Mouse (Mus musculus): ENCODE measurements around the gene Kctd6.

The Kctd6 gene

DNA sequence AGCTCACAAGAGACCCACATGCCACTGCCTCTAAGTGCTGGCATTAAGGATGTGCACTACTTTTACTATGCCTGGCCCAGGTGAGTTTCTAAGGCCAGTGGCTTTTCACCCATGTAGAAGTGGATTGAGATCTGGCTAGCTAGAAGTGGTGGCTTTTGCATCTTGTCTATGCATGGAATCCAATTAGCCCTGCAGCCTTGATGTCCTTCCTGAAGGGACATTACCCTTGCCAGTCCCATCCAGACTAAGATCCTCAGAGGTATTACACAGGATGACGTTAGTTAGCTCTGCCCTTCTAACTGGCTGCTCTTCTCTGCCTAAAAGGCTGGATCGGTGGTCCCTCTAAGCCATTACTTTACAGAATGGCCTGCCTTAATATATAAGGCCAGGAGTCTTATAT lies 944 bp upstream of the Kctd6 start:
- no peak for DNase-seq (ENCODE audit: extremely low read depth, insufficient read length, low spot score)

DNA sequence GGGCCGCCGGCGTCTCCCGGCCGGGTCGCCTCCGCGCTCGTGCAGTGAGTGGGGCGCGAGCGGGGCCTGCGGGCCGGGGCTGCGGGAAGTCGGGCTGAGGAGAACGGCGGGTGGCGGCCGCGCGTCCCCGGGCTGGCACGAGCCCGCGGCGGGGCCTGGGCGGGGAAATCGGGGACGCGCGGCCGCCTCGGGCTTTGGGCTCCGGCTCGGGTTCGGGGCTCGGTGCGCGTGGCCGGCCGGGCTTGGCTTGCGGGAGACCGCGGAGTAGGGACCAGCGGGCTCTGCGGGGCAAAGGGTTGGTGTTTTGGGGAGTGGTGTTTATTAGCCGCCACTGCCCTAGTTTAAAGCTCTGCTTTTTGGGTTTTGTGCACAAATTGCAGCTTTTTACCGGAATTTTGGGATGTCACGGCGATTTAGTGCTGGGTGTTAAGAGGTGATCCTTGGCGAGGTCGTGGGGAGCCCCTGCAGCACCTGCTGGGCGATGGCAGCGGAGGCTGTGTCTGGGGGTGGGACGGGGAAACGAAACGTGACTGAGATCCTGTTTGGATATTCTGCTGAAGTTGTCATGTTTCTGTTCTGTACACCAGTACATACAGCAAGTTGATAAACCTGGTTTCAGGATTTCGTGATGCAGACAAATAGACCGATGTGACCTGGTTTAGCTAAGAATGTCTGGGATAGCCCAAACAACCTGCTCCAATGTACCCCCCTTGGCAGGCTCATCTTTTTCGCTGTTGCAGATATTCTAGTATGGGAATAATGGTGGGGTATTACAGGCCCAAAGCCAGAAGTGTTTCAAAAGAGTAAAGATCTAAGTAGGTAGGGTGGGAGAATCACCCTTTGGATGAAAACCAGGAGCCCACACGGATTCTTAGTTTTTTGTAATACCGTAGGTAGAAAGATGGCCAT lies 613 bp downstream of the Kctd6 start:
- peak; percentile 64 for DNase-seq (ENCODE audit: extremely low read depth, insufficient read length, low spot score)

- peak; percentile 51 for DNase-seq (ENCODE audit: extremely low read depth, insufficient read length, low spot score)
Measured at GRCm38 (mm10) chr14:8215208-8215778, 1.4 kb downstream of the Kctd6 start.

DNA sequence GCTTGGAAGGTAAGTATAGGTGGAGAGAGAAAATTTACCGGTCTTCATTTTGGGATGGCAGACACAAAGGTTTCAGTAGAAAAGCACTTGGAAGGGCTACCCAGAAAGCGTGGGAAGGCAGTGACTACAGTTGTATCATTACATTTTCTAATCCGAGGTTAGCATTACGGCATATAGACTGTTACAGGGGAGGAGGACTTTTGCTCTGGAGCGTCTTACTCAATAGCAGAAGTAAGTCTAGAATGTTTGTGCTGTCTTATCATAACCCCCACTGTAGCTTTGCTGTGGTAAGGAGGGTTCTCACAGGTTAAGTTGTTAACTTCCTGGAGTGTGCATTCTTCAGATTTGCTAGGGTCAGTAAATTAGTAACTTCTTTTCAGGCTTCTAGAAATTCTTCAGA lies 2.2 kb downstream of the Kctd6 start:
- no peak for DNase-seq (ENCODE audit: extremely low read depth, insufficient read length, low spot score)

- DNase-seq (ENCODE audit: extremely low read depth, insufficient read length, low spot score), result no peak
Measured at GRCm38 (mm10) chr14:8218238-8218637, 4.3 kb downstream of the Kctd6 start.

GRCm38 (mm10) chr14:8218730-8219380 lies 4.9 kb downstream of the Kctd6 start:
- no peak for DNase-seq (ENCODE audit: extremely low read depth, insufficient read length, low spot score)

DNA sequence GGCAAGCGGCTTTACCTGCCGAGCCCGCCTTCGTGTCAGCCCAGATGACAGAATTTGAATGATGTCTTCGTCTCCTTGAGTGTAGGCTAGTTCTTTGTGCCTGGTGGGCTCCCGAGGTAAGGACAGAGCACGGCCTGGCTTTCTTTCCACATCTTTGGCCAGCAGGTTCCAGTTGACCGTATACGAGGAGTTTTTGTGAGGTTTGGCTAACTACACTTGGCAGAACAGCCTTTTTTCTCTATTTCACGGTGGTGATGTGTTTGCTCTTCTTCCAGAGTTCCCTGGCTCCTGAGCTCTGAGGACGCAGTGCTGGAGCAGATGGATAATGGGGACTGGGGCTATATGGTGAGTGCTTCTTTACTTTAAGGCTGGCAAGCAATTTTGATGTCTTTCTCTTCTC lies 5.9 kb downstream of the Kctd6 start:
- no peak for DNase-seq (ENCODE audit: extremely low read depth, insufficient read length, low spot score)

GRCm38 (mm10) chr14:8220306-8220705 lies 6.4 kb downstream of the Kctd6 start:
- DNase-seq (ENCODE audit: extremely low read depth, insufficient read length, low spot score), result no peak

DNA sequence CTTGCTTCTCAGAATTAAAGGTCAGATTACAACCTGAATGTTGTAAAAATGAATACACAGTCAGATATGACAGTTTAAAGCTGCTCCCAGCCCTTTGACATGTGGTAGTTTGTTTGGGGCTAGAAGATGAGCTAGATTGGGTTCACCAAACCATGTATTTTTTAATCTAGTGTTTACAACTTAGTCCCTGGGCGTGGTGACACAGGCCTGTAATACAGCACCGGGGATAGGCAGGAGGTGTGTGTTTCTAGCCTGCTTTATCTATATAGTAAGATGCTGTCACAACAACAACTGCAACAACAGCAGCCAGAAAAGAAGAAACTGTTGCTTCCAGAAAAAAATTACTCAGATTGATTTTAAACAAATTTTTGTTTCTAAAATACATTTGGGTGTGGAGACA lies 7.0 kb downstream of the Kctd6 start:
- no peak for DNase-seq (ENCODE audit: extremely low read depth, insufficient read length, low spot score)

DNA sequence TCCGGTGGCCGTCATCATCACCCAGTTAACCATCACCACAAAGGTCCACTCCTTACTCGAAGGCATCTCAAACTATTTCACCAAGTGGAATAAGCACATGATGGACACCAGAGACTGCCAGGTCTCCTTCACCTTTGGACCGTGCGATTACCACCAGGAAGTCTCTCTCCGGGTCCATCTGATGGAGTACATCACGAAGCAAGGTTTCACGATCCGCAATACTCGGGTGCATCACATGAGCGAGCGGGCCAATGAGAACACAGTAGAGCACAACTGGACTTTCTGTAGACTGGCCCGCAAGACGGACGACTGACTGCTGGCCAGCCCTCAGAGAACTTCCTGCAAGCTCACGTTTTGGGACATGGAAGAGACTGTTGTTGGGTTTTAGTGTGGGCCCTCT lies 8.6 kb downstream of the Kctd6 start:
- DNase-seq (ENCODE audit: extremely low read depth, insufficient read length, low spot score), result no peak

DNA sequence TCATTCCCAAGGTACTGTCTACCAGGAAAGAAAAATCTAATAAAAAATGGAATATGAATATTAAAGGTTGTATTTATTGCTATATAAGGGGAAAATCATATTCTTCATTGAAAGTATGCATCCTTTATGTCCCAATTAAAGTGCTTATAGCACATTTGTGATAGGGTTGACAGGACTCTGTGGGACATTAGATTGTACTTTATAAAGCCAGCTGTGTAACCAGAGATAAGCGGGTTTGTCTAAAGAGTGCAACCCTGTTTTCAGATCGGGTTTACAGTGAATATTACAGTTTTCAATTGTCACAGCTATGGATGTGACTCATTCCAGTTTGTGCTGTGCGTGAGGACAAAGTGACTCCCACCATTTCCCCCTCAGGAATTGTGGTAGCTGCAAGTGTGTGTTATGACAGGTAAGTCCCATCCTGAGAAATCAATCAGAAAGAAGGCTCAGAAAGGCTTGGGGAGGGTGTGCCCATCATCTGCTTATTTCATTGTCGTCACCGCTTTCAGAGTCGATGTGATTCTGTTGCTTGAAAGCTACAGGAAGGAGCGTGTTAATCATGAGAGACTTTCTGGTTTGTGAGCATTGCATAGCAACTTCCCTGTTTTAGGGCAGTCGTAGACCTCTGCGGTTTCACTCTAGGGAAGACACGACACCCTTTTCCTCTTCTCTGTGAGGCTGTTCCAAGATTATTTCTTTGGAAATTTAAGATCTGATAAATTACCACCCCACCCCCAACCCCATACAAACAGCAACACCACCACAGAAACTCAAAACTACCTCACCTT lies 9.8 kb downstream of the Kctd6 start:
- DNase-seq (ENCODE audit: extremely low read depth, insufficient read length, low spot score), result no peak

DNA sequence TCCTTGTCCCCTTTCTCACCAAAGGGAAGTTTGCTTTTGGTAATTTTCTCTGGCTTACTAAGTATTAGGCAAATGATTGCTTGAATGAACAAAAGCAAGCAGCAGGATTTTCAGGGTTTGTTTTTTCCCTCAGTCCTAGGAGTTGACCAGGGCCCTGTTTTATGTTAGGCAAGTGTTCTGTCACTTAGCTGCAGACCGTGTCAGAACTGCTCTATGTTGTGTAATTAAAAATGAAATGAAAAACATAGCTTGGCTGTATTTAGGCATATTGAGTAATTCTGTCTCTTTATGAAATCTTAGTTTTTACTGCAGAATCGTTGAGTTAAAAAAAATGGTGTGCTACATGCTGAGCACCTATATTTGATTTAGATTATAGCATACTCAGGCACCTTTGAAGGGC lies 10.9 kb downstream of the Kctd6 start:
- no peak for DNase-seq (ENCODE audit: extremely low read depth, insufficient read length, low spot score)

DNA sequence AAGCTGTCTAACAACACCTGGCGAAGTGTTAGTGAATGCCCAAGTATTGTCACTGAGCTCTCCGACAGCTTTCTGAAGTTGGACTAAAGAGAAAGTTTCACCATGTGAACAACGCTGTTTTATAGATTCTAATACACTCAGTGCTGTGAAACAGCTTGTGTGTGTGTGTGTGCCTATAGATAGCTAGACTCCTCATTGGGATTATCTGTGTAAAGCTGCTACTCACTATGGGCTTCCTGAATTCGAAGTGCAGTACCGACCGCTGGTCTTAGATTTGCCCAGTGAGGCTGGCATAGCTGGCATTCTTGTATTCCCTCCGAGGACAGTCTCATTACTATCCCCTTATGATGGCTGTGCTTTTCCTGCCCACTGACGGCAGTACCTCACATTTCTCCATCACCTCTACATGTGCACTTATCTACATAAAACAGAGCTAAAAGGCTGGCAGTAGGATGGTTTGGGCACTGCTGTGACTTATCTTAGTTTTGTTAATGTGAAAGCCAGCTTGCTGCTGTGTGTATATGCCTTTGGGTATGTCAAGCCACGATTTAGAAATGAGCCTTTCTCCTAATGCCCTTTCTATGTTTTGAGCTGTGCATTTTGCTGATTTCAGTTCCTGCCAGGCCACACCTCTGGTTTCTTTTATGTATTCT lies 15.6 kb downstream of the Kctd6 start:
- DNase-seq (ENCODE audit: extremely low read depth, insufficient read length, low spot score), result no peak

DNA sequence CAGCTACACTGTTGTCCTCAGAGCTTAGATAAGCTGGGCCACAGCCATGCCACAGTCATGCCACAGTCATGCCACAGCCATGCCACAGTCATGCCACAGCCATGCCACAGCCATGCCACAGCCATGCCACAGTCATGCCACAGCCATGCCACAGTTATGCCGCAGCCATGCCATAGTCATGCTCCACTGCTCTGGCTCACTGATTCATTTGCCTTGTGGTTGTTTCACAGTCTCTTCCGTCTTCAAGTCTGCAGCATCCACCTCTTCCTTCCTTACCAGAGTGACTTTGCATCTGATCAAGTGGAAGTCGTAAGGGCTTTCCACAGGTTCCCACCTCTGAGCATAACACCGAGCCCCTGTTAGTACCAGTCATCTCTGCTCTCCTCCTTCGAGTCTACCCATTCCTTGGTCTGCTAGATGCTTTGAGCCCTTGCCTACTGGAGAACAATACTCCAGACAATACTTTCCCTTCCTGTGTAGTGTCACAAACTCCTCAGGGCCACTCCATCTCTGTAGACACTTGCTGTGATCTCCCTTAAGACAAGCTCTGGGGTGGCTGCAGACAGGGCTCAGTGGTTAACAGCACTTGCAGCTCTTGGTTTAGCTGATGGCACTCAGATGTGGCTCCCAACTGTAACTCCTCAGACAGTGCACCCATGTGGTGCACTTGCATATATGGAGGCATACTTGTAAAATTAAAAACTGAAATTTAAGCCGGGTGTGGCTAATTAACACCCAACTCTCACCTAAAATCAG lies 18.4 kb downstream of the Kctd6 start:
- DNase-seq (ENCODE audit: extremely low read depth, insufficient read length, low spot score), result peak; percentile 53

GRCm38 (mm10) chr14:8233252-8233651 lies 19.3 kb downstream of the Kctd6 start:
- no peak for DNase-seq (ENCODE audit: extremely low read depth, insufficient read length, low spot score)

- no peak for DNase-seq (ENCODE audit: extremely low read depth, insufficient read length, low spot score)
Measured at GRCm38 (mm10) chr14:8241816-8242215, 27.9 kb downstream of the Kctd6 start.

DNA sequence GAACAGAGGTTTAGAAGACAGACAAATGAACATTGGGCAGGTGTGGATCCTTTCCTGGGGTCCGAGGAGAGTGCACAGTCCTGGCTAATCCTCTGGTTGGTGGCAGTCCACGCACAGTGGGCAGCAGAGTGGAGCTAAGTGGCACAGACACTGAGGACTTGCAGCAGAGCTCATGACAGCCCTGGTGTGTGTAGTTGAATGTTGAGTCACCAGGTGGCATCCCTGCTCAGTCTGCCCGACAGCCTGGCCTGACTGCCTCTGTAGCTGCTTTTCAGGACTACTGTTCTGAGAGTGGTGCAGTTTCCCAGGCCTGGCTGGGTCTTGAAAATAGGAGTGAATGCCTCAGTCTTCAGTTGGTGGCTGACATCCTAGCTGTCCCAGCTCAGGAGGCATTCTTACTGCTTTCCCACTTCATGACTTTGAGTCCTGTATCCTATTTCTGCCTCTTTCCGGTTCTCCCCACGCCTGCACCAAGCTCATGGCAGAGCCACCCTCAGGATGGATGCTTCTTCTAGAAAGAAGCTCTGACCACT lies 28.5 kb downstream of the Kctd6 start:
- peak; percentile 24 for DNase-seq (ENCODE audit: extremely low read depth, insufficient read length, low spot score)

GRCm38 (mm10) chr14:8243136-8243888 lies 29.4 kb downstream of the Kctd6 start:
- DNase-seq (ENCODE audit: extremely low read depth, insufficient read length, low spot score), result no peak

DNA sequence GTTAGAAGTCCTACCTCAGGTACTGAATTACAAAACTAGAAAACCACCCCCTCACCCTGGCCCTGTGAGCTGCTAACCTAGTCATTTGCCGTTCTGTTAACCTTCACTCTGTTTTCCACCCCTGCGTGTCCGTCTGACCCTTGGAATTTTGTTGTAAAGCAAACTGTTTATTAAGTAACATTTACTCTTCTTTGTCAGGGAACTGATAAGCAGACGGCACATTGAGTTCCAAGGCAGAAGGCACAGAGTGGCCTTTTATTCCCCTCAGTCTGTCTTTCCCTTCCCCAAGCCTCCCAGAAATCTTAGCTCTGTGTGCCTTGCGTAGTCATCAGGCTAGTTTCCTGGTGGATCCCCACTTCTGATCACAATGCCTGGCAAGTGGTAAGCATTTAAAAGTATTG lies 30.3 kb downstream of the Kctd6 start:
- DNase-seq (ENCODE audit: extremely low read depth, insufficient read length, low spot score), result no peak

Data from 3134 (cell line).